Mouse (Mus musculus) mature B cell (primary cell): Measurements from ENCODE around the gene Dnajb1.
"Not testable (repeated sequence)": the region's sequence is repeated elsewhere in the genome, so short reads cannot be mapped to it uniquely, and the experiment has no call there.

Experiments
- in situ Hi-C: fragments of 300-500 bp; cut with MboI; formaldehyde crosslinking; loops from 2 replicates; pipeline ENCODE4 v1.14.3; 2019

The Dnajb1 gene

DNA sequence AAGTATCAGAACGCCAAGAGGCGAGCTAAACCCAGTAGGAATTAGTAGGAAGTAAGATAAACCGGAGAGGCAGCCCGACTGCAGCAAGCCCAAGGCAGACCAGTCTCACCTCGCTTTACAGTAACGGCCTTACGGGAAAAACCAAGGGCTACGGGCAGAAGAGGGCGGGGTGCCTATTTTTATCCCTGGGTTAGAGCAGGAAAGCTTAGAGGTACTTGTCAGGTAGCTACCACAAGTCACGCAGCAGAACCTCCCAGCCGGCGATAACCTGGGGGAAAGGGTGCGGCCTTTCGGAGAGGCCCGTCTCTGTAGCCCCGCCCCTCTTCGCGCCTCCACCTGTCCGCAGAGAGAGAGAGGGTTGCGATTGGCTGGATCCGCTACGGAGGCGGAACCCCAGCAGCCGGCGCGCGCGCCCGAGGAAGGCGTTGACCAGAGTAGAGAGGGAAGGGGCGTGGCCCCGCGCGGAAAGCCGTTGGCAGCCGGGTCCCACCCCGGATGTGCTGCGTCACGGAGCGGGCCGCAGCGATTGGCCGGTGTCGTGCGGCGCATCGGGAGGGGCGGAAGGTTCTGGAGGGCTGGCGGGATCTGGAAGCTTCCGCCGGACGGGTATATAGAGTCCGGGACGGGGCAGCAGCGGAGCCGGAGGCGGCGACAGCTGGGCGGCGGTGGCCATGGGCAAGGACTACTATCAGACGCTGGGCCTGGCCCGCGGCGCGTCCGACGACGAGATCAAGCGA lies at the start of gene Dnajb1, which contains the start of gene Tecr:
Dnajb1 (plus strand) TSS at position 533 of the 737 bp plus-strand sequence.
Tecr (minus strand) TSS at position 311 of the 737 bp plus-strand sequence.
- in situ Hi-C loops = no loop called here

- in situ Hi-C loops = no loop called here
Measured at GRCm38 (mm10) chr8:83562669-83563068, 45.3 kb upstream of the Dnajb1 start.

GRCm38 (mm10) chr8:83563246-83563645 lies 44.7 kb upstream of the Dnajb1 start:
- in situ Hi-C loops = no loop called here

- in situ Hi-C loops = no loop called here
Measured at GRCm38 (mm10) chr8:83565731-83566375, 42.1 kb upstream of the Dnajb1 start.

- in situ Hi-C loops = no loop called here
Measured at GRCm38 (mm10) chr8:83566469-83567395, 41.3 kb upstream of the Dnajb1 start, which contains the start of gene Ndufb7. TSS of gene Ndufb7 (plus strand) at chr8:83566671.

GRCm38 (mm10) chr8:83567668-83568067 lies 40.3 kb upstream of the Dnajb1 start:
- in situ Hi-C loops = no loop called here

GRCm38 (mm10) chr8:83568128-83568527 lies 39.9 kb upstream of the Dnajb1 start:
- in situ Hi-C loops = no loop called here

- in situ Hi-C loops = no loop called here
Measured at GRCm38 (mm10) chr8:83568755-83569154, 39.2 kb upstream of the Dnajb1 start.

- in situ Hi-C loops = no loop called here
Measured at GRCm38 (mm10) chr8:83569165-83569564, 38.8 kb upstream of the Dnajb1 start.

GRCm38 (mm10) chr8:83570272-83571000 lies 37.6 kb upstream of the Dnajb1 start:
- in situ Hi-C loops = no loop called here

GRCm38 (mm10) chr8:83571001-83571340 lies 37.0 kb upstream of the Dnajb1 start:
- in situ Hi-C loops = not testable (repeated sequence)

DNA sequence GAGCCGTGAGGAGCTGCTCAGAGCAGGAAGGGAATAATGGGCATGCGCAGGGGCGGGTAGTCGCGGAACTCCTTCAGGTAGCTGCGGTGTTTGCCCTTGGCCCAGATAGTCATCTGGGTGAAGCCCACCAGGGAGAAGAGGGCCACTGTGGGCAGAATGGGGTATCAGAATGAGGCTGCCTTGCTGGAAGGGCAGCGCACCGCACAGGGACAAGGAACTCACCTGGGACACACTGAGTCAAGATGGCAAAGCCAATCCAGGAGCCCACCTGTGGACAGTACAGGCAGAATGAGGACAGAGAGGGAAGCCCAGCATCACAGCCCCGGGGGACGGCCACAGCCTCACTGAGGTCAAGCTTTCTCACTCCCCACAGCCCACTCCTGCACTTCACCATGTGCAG lies 36.2 kb upstream of the Dnajb1 start:
- in situ Hi-C loops = no loop called here

DNA sequence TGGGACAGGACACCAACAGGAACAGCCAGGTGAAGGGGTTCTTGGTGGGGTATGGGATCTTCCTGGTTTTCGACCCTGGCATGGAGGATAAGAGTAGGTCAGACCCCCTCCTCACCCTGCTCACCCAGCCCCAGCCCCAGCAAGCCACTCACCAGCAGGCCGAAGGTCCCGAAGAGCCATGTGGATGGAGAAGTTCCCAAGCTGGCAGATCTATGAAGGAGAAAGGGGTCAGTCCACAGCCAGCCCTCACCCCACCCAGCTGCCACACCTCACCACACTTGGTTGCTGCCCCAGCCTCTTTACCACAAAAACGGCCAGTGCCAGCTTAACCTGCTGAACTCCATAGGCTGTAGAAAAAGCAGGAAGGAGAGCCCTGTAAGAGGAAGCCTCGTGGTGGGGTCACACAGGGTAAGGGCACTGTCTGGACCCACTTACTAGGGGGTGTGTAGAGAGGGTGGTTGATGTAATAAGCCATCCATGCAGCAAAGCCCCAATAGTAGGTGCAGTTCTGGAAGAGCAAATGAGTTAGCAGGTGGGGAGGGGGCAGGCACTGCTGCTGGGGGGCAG lies 35.7 kb upstream of the Dnajb1 start:
- in situ Hi-C loops = no loop called here

DNA sequence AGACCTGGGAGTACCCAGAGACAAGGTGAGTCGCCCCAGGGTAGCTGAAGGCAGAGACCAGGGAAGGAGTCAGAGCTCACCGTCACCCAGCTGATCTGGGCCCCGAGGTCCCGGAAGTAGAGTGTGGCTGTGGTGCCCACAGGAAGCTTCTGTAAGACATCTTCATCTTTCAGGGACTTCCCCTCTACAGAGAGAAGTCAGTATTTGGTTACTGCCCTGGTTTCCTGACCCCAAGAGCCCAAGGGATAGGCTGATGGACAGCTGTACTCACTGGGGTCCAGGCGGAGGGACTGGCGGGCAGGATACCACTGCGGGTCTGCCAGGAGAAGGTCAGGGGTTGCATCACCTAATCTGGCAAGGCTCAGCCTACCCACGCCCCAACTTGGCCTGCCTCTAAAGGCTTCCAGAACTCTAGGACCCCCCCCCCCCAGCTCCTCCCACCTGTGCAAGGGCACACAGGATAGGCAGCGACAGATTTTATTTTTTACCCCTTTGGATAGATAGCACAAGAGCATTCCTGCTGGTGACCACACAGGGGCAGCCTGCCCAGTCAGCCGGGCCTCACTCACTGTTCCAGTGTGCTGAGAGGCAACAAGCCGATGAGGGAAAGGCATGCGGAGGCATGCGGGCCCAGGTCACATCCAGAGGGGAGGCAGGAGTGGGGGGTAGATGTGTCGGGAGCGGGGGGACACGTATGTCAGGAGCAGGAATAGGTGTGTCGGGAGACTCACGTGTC lies 34.7 kb upstream of the Dnajb1 start:
- in situ Hi-C loops = no loop called here

GRCm38 (mm10) chr8:83574631-83575315 lies 33.2 kb upstream of the Dnajb1 start:
- in situ Hi-C loops = no loop called here

DNA sequence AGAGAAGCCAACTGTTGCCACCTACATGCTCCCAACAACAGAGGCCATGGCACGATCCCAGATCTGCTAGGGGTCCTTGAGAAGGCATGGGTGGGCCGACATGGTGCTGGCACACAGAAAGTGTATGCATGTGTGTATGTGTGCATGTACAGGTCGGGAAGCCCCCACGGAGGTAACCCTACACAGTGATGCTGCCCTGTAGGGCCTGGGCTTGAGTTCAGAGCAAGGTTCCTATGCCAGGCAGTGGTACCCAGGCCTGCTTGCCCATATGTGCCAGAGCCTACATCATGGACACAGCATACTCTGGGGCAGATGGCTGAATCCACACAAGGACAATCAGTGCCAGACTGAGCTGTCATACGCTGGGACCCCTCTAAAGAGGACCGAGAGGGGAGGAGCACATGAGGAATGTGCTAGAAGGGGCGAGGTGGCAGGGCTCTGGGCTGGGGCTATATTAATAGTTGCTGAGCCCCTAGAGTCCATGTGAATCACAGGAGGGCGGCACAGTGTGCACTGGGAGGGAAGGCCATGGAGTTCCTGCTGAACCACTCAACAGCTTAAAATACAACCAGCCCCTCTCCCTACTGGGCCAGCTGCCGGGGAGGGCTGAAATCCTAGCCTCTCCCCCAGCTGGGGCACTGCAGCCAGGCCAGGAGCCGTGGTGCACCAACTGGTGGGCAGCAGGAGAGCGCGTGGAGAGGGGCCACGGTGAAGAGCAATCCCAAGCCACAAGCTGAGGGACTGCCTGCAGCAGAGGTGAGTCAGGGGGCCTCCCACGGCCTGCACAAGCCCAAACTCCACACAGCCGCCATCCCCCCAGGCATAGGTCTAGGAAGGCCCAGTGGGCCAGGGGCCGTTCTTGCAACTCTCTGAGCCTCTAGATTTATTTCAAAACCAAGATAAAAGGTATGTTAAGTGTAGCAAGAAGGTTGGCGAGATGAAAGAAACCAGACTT lies 32.2 kb upstream of the Dnajb1 start:
- in situ Hi-C loops = no loop called here

DNA sequence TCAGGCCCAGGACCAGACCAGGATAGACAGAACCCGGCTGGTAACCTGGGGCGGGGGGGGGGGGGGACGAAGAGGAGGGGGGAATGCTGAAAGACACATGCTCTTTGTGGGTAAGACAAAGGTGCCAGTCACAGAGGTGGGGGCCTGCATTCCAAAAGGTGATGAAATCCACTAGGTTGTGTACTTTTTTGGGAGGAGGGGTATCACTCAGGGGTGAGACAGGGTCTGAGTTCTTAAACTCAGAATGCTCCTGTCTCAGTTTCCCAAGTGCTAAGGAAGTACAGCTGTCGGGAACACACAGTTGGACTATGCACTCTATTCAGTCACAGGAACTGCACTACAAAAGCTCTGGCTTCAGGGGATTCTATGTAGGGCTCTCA lies 31.5 kb upstream of the Dnajb1 start:
- in situ Hi-C loops = no loop called here

GRCm38 (mm10) chr8:83576921-83577320 lies 31.1 kb upstream of the Dnajb1 start:
- in situ Hi-C loops = no loop called here

- in situ Hi-C loops = no loop called here
Measured at GRCm38 (mm10) chr8:83577384-83577791, 30.6 kb upstream of the Dnajb1 start.
